25 mouse cellular contexts compared by ENCODE assay signal in the genomic region with DNA sequence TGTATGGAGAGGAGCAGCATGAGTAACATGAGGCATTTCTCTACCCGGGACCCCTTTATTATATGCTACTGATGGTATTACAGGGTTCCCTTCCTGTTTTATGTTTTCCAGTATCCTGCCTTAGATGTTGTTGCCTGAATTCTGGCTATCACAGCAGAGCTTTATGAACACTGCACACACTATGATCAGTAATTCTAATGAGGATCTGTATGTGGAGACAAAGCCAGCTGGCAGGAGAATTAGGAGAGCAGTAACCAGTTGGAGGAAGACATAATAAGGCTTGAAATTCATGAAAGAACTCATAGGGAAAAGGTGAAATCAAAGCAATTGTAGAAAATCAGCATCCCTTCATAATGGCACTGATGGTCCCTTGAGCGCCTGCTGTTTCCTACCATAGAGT. TPM values are rescaled to one million over a fixed set of nuclear protein-coding genes. Genes with fewer than 3 reads are reported as not detected.
DNase-seq lines count a peak whose midpoint lies in the region; ATAC-seq and TF ChIP-seq lines count a peak whose summit lies in the region.
"Had no signal": no experiment of that assay in that cellular context is flagged by ENCODE, and none has a peak within 500 bp of the region (broad histone marks: within the 10 kb centered on the region; RNA-seq: fewer than 3 reads in every experiment).

No protein-coding gene starts in this region.

- no peaks in the 10 kb centered on the region for H3K27me3 ChIP-seq in forebrain, embryonic 13.5 days
- no peaks in the 10 kb centered on the region for H3K27me3 ChIP-seq in forebrain, embryonic 14.5 days (replicated peaks; ENCODE audit: control insufficient read depth, insufficient read depth, low read length)
- no peaks in the 10 kb centered on the region for H3K27me3 ChIP-seq in forebrain, embryonic 16.5 days (replicated peaks; ENCODE audit: control insufficient read depth, insufficient read depth, low read length)
- H3K27me3 ChIP-seq in forebrain, embryonic 12.5 days, result no peaks in the 10 kb centered on the region
- H3K27me3 ChIP-seq in midbrain, postnatal 0 days (ENCODE audit: insufficient read depth, low read length), result no peaks in the 10 kb centered on the region
- H3K27me3 ChIP-seq: CH12.LX; embryonic facial prominence, embryonic 12.5 days; Patski had no signal

- H3K9ac ChIP-seq in forebrain, embryonic 13.5 days, result no peak overlapping the region
- H3K9ac ChIP-seq in forebrain, embryonic 14.5 days (ENCODE audit: low read length), result no peak overlapping the region
- no peak overlapping the region for H3K9ac ChIP-seq in forebrain, embryonic 16.5 days (replicated peaks; ENCODE audit: low read depth, low read length)
- H3K9ac ChIP-seq in forebrain, embryonic 12.5 days, result no peak overlapping the region
- H3K9ac ChIP-seq in midbrain, postnatal 0 days (replicated peaks; ENCODE audit: low read length, poor library complexity, severe bottlenecking), result no peak overlapping the region
- H3K9ac ChIP-seq: embryonic facial prominence, embryonic 12.5 days had no signal

- no peaks in the 10 kb centered on the region for H3K36me3 ChIP-seq in forebrain, embryonic 13.5 days (ENCODE audit: poor library complexity, severe bottlenecking)
- no peaks in the 10 kb centered on the region for H3K36me3 ChIP-seq in forebrain, embryonic 14.5 days (ENCODE audit: control insufficient read depth, insufficient read depth, low read length)
- H3K36me3 ChIP-seq in forebrain, embryonic 16.5 days (ENCODE audit: control insufficient read depth, insufficient read depth), result no peaks in the 10 kb centered on the region
- H3K36me3 ChIP-seq in forebrain, embryonic 12.5 days (replicated peaks), result no peaks in the 10 kb centered on the region
- H3K36me3 ChIP-seq in midbrain, postnatal 0 days (ENCODE audit: insufficient read depth, low read length), result no peaks in the 10 kb centered on the region
- H3K36me3 ChIP-seq: embryonic facial prominence, embryonic 10.5 days; embryonic facial prominence, embryonic 12.5 days; G1E had no signal

- no peak overlapping the region for H3K4me3 ChIP-seq in forebrain, embryonic 13.5 days
- no peak overlapping the region for H3K4me3 ChIP-seq in forebrain, embryonic 14.5 days (ENCODE audit: low read depth, low read length)
- H3K4me3 ChIP-seq in forebrain, embryonic 16.5 days (replicated peaks; ENCODE audit: low read length), result no peak overlapping the region
- H3K4me3 ChIP-seq in forebrain, embryonic 12.5 days (replicated peaks), result no peak overlapping the region
- H3K4me3 ChIP-seq in midbrain, postnatal 0 days (ENCODE audit: low read depth, low read length), result no peak overlapping the region
- H3K4me3 ChIP-seq: embryonic facial prominence, embryonic 10.5 days; embryonic facial prominence, embryonic 12.5 days had no signal

- TF ChIP-seq CTCF in midbrain, postnatal 0 days (IDR thresholded peaks at IDR 0.05), result no peak

- no peak overlapping the region for H3K27ac ChIP-seq in forebrain, embryonic 13.5 days
- H3K27ac ChIP-seq in forebrain, embryonic 14.5 days (ENCODE audit: low read depth, low read length), result no peak overlapping the region
- H3K27ac ChIP-seq in forebrain, embryonic 16.5 days (ENCODE audit: low read length), result peak overlapping the region; percentile 44; the same call in 1 of the 2 replicates
- no peak overlapping the region for H3K27ac ChIP-seq in forebrain, embryonic 12.5 days
- no peak overlapping the region for H3K27ac ChIP-seq in midbrain, postnatal 0 days (ENCODE audit: low read depth, low read length)
- H3K27ac ChIP-seq: embryonic facial prominence, embryonic 10.5 days; embryonic facial prominence, embryonic 12.5 days had no signal

- 91% methylated on average over 2 of the region's 2 CpGs for WGBS in forebrain, embryonic 13.5 days
- WGBS in forebrain, embryonic 14.5 days, result 92% methylated on average over 2 of the region's 2 CpGs
- WGBS in forebrain, embryonic 16.5 days, result 94% methylated on average over 2 of the region's 2 CpGs
- 90% methylated on average over 2 of the region's 2 CpGs for WGBS in forebrain, embryonic 12.5 days
- WGBS in midbrain, postnatal 0 days, result 89% methylated on average over 2 of the region's 2 CpGs

- no peak for DNase-seq in forebrain, embryonic 14.5 days (ENCODE audit: low spot score)
- DNase-seq in frontal cortex, postnatal 36 days (ENCODE audit: low spot score in 2 of 2), result no peak
- peak; percentile 21 for DNase-seq in brain, adult 2 months (ENCODE audit: low read depth, low spot score)
- no peak for DNase-seq in midbrain, postnatal 0 days (ENCODE audit: low spot score)
- DNase-seq: adrenal gland, adult 8-10 months; adrenal gland, postnatal 14 days; adrenal gland, postnatal 36 days; B cell, adult 2 months; cerebellum, adult 11-12 months; cerebellum, adult 2 months; cerebellum, adult 9-10 months; cerebellum, postnatal 10 days; cerebellum, postnatal 25 days had no signal

- H3K4me1 ChIP-seq in forebrain, embryonic 13.5 days, result no peaks in the 10 kb centered on the region
- no peaks in the 10 kb centered on the region for H3K4me1 ChIP-seq in forebrain, embryonic 14.5 days (ENCODE audit: control insufficient read depth, insufficient read depth, low read length)
- no peaks in the 10 kb centered on the region; the same call in 1 of the 2 replicates for H3K4me1 ChIP-seq in forebrain, embryonic 16.5 days (replicated peaks; ENCODE audit: control insufficient read depth, insufficient read depth, low read length)
- H3K4me1 ChIP-seq in forebrain, embryonic 12.5 days, result no peaks in the 10 kb centered on the region
- H3K4me1 ChIP-seq in midbrain, postnatal 0 days (ENCODE audit: insufficient read depth, low read length), result no peaks in the 10 kb centered on the region
- H3K4me1 ChIP-seq: embryonic facial prominence, embryonic 10.5 days; embryonic facial prominence, embryonic 12.5 days had no signal

- H3K9me3 ChIP-seq in forebrain, embryonic 13.5 days (replicated peaks), result no peaks in the 10 kb centered on the region
- H3K9me3 ChIP-seq in forebrain, embryonic 14.5 days (replicated peaks; ENCODE audit: control insufficient read depth, low read length), result no peaks in the 10 kb centered on the region
- H3K9me3 ChIP-seq in forebrain, embryonic 16.5 days (ENCODE audit: control insufficient read depth, low read length), result no peaks in the 10 kb centered on the region
- H3K9me3 ChIP-seq in forebrain, embryonic 12.5 days, result no peaks in the 10 kb centered on the region
- H3K9me3 ChIP-seq in midbrain, postnatal 0 days (ENCODE audit: low read length), result no peaks in the 10 kb centered on the region
- H3K9me3 ChIP-seq: embryonic facial prominence, embryonic 10.5 days; embryonic facial prominence, embryonic 12.5 days; G1E had no signal

- peak; percentile 38; the same call in 1 of the 2 replicates for ATAC-seq in forebrain, embryonic 13.5 days
- no peak for ATAC-seq in forebrain, embryonic 14.5 days
- peak; percentile 54; the same call in 1 of the 2 replicates for ATAC-seq in forebrain, embryonic 16.5 days
- ATAC-seq in forebrain, embryonic 12.5 days (ENCODE audit: low FRiP score), result no peak
- ATAC-seq in frontal cortex, adult (ENCODE audit: low TSS enrichment), result peak; percentile 55; the same call in 1 of the 2 replicates
- no peak for ATAC-seq in midbrain, postnatal 0 days (ENCODE audit: low FRiP score)
- ATAC-seq: activated CD4-positive, CD25-positive, alpha-beta regulatory T cell, adult 4 months; CD4-positive, CD25-positive, alpha-beta regulatory T cell, adult 4 months; Patski had no signal

- no peak overlapping the region for H3K4me2 ChIP-seq in forebrain, embryonic 13.5 days
- H3K4me2 ChIP-seq in forebrain, embryonic 14.5 days (ENCODE audit: low read length), result no peak overlapping the region
- no peak overlapping the region for H3K4me2 ChIP-seq in forebrain, embryonic 16.5 days (ENCODE audit: low read length)
- H3K4me2 ChIP-seq in forebrain, embryonic 12.5 days, result no peak overlapping the region
- H3K4me2 ChIP-seq in midbrain, postnatal 0 days (ENCODE audit: low read depth, low read length, poor library complexity, severe bottlenecking), result no peak overlapping the region
- H3K4me2 ChIP-seq: embryonic facial prominence, embryonic 12.5 days had no signal

RNA-seq across cellular contexts. Expression of a gene that starts 51.1 kb away (rescaled TPM):
- 7.9 and 8.3 TPM in 2 replicates for polyA plus RNA-seq in forebrain, embryonic 13.5 days (2015; fragmentation: Nextera tagmentation; extraction: Ambion mirVana)
- 14.1 and 19.9 TPM in 2 replicates for polyA plus RNA-seq in forebrain, embryonic 14.5 days (2014; fragmentation: Nextera tagmentation; extraction: Ambion mirVana)
- polyA plus RNA-seq in forebrain, embryonic 16.5 days (2015; fragmentation: Nextera tagmentation; extraction: Ambion mirVana), result 23.7 and 24.3 TPM in 2 replicates
- polyA plus RNA-seq in forebrain, embryonic 12.5 days (2016; fragmentation: Nextera tagmentation; extraction: Ambion mirVana), result 6.7 and 7.1 TPM in 2 replicates
- 44.1 and 44.9 TPM in 2 replicates for total RNA-seq in midbrain, postnatal 0 days (2014; rRNA removed)
- polyA plus RNA-seq in midbrain, postnatal 0 days (2015; fragmentation: Nextera tagmentation; extraction: Ambion mirVana), result 24.4 and 27.5 TPM in 2 replicates
- total RNA-seq: CH12.LX; gastrocnemius, adult 18-20 months had no signal
- polyA plus RNA-seq: activated CD4-positive, CD25-positive, alpha-beta regulatory T cell, adult 4 months; CD4-positive, CD25-positive, alpha-beta regulatory T cell, adult 4 months; G1E; Patski had no signal

Comparison
In these comparisons a context has a peak if more than half of its experiments do, and no peak if none do; other contexts are left out.
1. ATAC-seq: peak in forebrain, embryonic 13.5 days (single experiment), forebrain, embryonic 16.5 days (single experiment) and frontal cortex, adult (single experiment); none in forebrain, embryonic 14.5 days (single experiment), forebrain, embryonic 12.5 days (single experiment) and midbrain, postnatal 0 days (single experiment).